Mouse (Mus musculus) effector memory CD4-positive, alpha-beta T cell, adult 5 months (primary cell): ENCODE results near the gene Gm13199. TPM values are rescaled to one million over a fixed set of nuclear protein-coding genes. Genes with fewer than 3 reads are reported as not detected.

Experiments
- polyA plus RNA-seq: library from polyadenylated mRNA; unstranded; fragments of 100-300 nt; shearing (Covaris generic); gene quantifications from one replicate; pipeline ENCODE4 v1.2.1, GENCODE M21; 2017

Gene Gm13199
- polyA plus RNA-seq, result 3.4 TPM

GRCm38 (mm10) chr2:5862834-5863233 is at the start of gene Gm13199:
Gm13199 (minus strand) TSS chr2:5862934.

GRCm38 (mm10) chr2:5894843-5895570 is 32.3 kb upstream of the Gm13199 start, which contains the start of gene Sec61a2:
Sec61a2 (minus strand) TSS chr2:5895432.

GRCm38 (mm10) chr2:5844873-5845631 is 17.7 kb downstream of the Gm13199 start, which contains the start of the genes Nudt5 and Cdc123:
Nudt5 (plus strand) TSS chr2:5845019.
Cdc123 (minus strand) TSS chr2:5845164.

Other genes with a start within 250 kb of the Gm13199 start
- 80.6 TPM for gene Camk1d, start 148.4 kb downstream of the Gm13199 start, polyA plus RNA-seq
- gene Nudt5, start 17.9 kb downstream of the Gm13199 start, polyA plus RNA-seq, result 22.8 TPM
- gene Cdc123, start 17.8 kb downstream of the Gm13199 start, polyA plus RNA-seq, result 111 TPM
- 14.9 TPM for gene Sec61a2, start 32.5 kb upstream of the Gm13199 start, polyA plus RNA-seq
- 0.40 TPM for gene Dhtkd1, start 79.9 kb upstream of the Gm13199 start, polyA plus RNA-seq
- gene Upf2, start 88.5 kb upstream of the Gm13199 start, polyA plus RNA-seq, result 11.4 TPM